Mouse (Mus musculus): ENCODE data around the gene 1110008P14Rik.

DNA sequence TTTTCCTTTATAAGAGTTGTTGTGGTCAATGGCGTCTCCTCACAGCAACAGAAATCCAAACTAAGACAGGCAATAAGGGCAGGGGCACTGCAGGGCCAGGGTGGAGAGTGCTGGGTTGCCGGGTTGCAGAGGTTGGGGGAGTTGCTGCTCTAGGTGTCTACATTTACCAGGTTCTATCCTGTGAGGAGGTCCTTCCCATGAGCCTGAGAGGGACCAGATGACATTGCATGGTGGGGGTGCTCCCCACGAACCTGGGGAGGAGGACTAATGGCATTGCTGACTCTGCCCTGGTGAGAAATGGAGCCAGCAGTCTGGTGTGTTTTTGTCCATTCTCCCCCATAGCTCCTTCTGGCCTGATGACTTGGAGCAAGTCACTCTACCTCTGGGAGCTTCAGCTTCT, 24.0 kb downstream of the 1110008P14Rik start:
- TF ChIP-seq CTCF (IDR thresholded peaks at IDR 0.05; ENCODE audit: control insufficient read depth, insufficient read depth, insufficient read length): no peak
- TF ChIP-seq USF1 (IDR thresholded peaks at IDR 0.05; ENCODE audit: low read depth): no peak
- TF ChIP-seq MAX (IDR thresholded peaks at IDR 0.05): no peak
- TF ChIP-seq CEBPB (IDR thresholded peaks at IDR 0.05; ENCODE audit: low read depth): no peak
- no peak for TF ChIP-seq MYOG (IDR thresholded peaks at IDR 0.05; ENCODE audit: control insufficient read depth, extremely low read depth, insufficient read length)
